Comparison of ENCODE assay signal across 8 mouse cellular contexts in genomic region chr6:88499481-88500404, GRCm38 (mm10). TPM values are rescaled to one million over a fixed set of nuclear protein-coding genes. Genes with fewer than 3 reads are reported as not detected.
DNase-seq lines count a peak whose midpoint lies in the region; ATAC-seq and TF ChIP-seq lines count a peak whose summit lies in the region.

No protein-coding gene starts in this region.

- peaks cover 5% of the 10 kb centered on the region for H3K4me1 ChIP-seq in bone marrow, adult 2 months (ENCODE audit: control insufficient read depth, insufficient read depth, low read length)
- H3K4me1 ChIP-seq in embryonic facial prominence, embryonic 12.5 days, result 0 out of 2 replicates have a peak, but pooled peaks cover 5% of the 10 kb centered on the region
- H3K4me1 ChIP-seq in heart, embryonic 16.5 days (ENCODE audit: control insufficient read depth, insufficient read depth, low read length), result peaks cover 5% of the 10 kb centered on the region
- no peaks in the 10 kb centered on the region; the same call in 1 of the 2 replicates for H3K4me1 ChIP-seq in lung, postnatal 0 days (ENCODE audit: insufficient read depth, low read depth, low read length)

- peak; percentile 68 for TF ChIP-seq CTCF in bone marrow, adult 2 months (IDR thresholded peaks at IDR 0.05; ENCODE audit: control insufficient read depth, insufficient read depth, low read length)
- TF ChIP-seq CTCF in lung, postnatal 0 days (IDR thresholded peaks at IDR 0.05), result peak; percentile 79

- TF ChIP-seq POLR2A in bone marrow, adult 2 months (IDR thresholded peaks at IDR 0.05; ENCODE audit: borderline replicate concordance, control insufficient read depth, low read depth, low read length), result no peak

- H3K36me3 ChIP-seq in embryonic facial prominence, embryonic 12.5 days, result peaks cover 49% of the 10 kb centered on the region
- H3K36me3 ChIP-seq in heart, embryonic 16.5 days (ENCODE audit: control insufficient read depth, insufficient read depth), result peaks cover 26% of the 10 kb centered on the region
- peaks cover 27% of the 10 kb centered on the region for H3K36me3 ChIP-seq in lung, postnatal 0 days (ENCODE audit: insufficient read depth, low read length)

- peak overlapping the region; percentile 71 for H3K27ac ChIP-seq in bone marrow, adult 2 months (ENCODE audit: control insufficient read depth, insufficient read depth, low read depth, low read length, poor library complexity)
- no peak overlapping the region for H3K27ac ChIP-seq in embryonic facial prominence, embryonic 12.5 days
- H3K27ac ChIP-seq in heart, embryonic 16.5 days (ENCODE audit: low read length), result no peak overlapping the region
- H3K27ac ChIP-seq in lung, postnatal 0 days (ENCODE audit: low read length), result no peak overlapping the region

- H3K27me3 ChIP-seq in embryonic facial prominence, embryonic 12.5 days, result no peaks in the 10 kb centered on the region
- H3K27me3 ChIP-seq in heart, embryonic 16.5 days (ENCODE audit: control insufficient read depth, insufficient read depth, low read length), result no peaks in the 10 kb centered on the region
- no peaks in the 10 kb centered on the region for H3K27me3 ChIP-seq in lung, postnatal 0 days (replicated peaks; ENCODE audit: insufficient read depth, low read length)

- H3K9me3 ChIP-seq in embryonic facial prominence, embryonic 12.5 days, result no peaks in the 10 kb centered on the region
- no peaks in the 10 kb centered on the region for H3K9me3 ChIP-seq in heart, embryonic 16.5 days (replicated peaks; ENCODE audit: control insufficient read depth, low read length)
- H3K9me3 ChIP-seq in lung, postnatal 0 days (ENCODE audit: low read length), result no peaks in the 10 kb centered on the region

- peak overlapping the region; percentile 54 for H3K4me3 ChIP-seq in bone marrow, adult 2 months (replicated peaks; ENCODE audit: control insufficient read depth, low read depth, low read length)
- peak overlapping the region; percentile 57 for H3K4me3 ChIP-seq in embryonic facial prominence, embryonic 12.5 days
- H3K4me3 ChIP-seq in heart, embryonic 16.5 days (ENCODE audit: low read length), result peak overlapping the region; percentile 58
- H3K4me3 ChIP-seq in lung, postnatal 0 days (ENCODE audit: low read depth, low read length), result peak overlapping the region; percentile 45

- peak; percentile 79 for ATAC-seq in embryonic facial prominence, embryonic 12.5 days (ENCODE audit: insufficient number of reproducible peaks, insufficient read depth, low FRiP score, low TSS enrichment)
- ATAC-seq in heart, embryonic 16.5 days (replicated peaks; ENCODE audit: extremely low read depth, insufficient read depth, low FRiP score), result 0 out of 2 replicates have a peak, but pooled peaks have one; percentile 21
- ATAC-seq in lung, postnatal 0 days, result peak; percentile 69

- no peak for TF ChIP-seq EP300 in lung, postnatal 0 days (IDR thresholded peaks at IDR 0.05)

- peak overlapping the region; percentile 97 for H3K4me2 ChIP-seq in embryonic facial prominence, embryonic 12.5 days (replicated peaks)
- peak overlapping the region; percentile 93 for H3K4me2 ChIP-seq in heart, embryonic 16.5 days (ENCODE audit: low read depth, low read length)
- peak overlapping the region; percentile 90 for H3K4me2 ChIP-seq in lung, postnatal 0 days (replicated peaks; ENCODE audit: low read depth, low read length)

- DNase-seq in ES-CJ7 (ENCODE audit: low read depth, low spot score), result peak; percentile 57
- peak; percentile 68 to 71 for DNase-seq in layer of hippocampus, postnatal 14 days (ENCODE audit: low spot score in 2 of 2)
- DNase-seq in lung, postnatal 0 days (ENCODE audit: low spot score), result peak; percentile 71
- DNase-seq in retina, postnatal 1 day, result peak; percentile 90
- peak; percentile 50 to 73 for DNase-seq in urinary bladder, postnatal 4 days (ENCODE audit: low spot score in 2 of 2)

- H3K9ac ChIP-seq in embryonic facial prominence, embryonic 12.5 days, result peak overlapping the region; percentile 68
- H3K9ac ChIP-seq in heart, embryonic 16.5 days (ENCODE audit: low read length), result peak overlapping the region; percentile 72
- H3K9ac ChIP-seq in lung, postnatal 0 days (replicated peaks; ENCODE audit: low read depth), result no peak overlapping the region

- 6% methylated on average over 76 of the region's 76 CpGs for WGBS in bone marrow, adult 2 months
- 3% methylated on average over 76 of the region's 76 CpGs for WGBS in embryonic facial prominence, embryonic 12.5 days
- 4% methylated on average over 68 of the region's 76 CpGs for WGBS in heart, embryonic 16.5 days
- 5% methylated on average over 60 of the region's 76 CpGs for WGBS in lung, postnatal 0 days

RNA-seq across cellular contexts. Expression of gene Sec61a1, which starts 19.0 kb away (rescaled TPM):
- 36.0 and 40.5 TPM in 2 replicates for polyA plus RNA-seq in bone marrow, adult 2 months (2011; ENCODE audit: insufficient read depth, insufficient read length, low replicate concordance, missing spikeins)
- 237 and 245 TPM in 2 replicates for polyA plus RNA-seq in embryonic facial prominence, embryonic 12.5 days (2016; fragmentation: Nextera tagmentation; extraction: Ambion mirVana)
- 151 and 171 TPM in 2 replicates for polyA plus RNA-seq in heart, embryonic 16.5 days (2015; fragmentation: Nextera tagmentation; extraction: Ambion mirVana)
- 100 to 1,000 TPM; 122 to 130 TPM for total RNA-seq in layer of hippocampus, postnatal 14 days (2021)
- 145 and 149 TPM in 2 replicates for polyA plus RNA-seq in lung, postnatal 0 days (2015; fragmentation: Nextera tagmentation; extraction: Ambion mirVana)

RNA-seq across cellular contexts. Expression of gene Ruvbl1, which starts 34.5 kb away (rescaled TPM):
- polyA plus RNA-seq in bone marrow, adult 2 months (2011; ENCODE audit: insufficient read depth, insufficient read length, low replicate concordance, missing spikeins), result 27.7 and 28.3 TPM in 2 replicates
- polyA plus RNA-seq in embryonic facial prominence, embryonic 12.5 days (2016; fragmentation: Nextera tagmentation; extraction: Ambion mirVana), result 152 and 154 TPM in 2 replicates
- polyA plus RNA-seq in heart, embryonic 16.5 days (2015; fragmentation: Nextera tagmentation; extraction: Ambion mirVana), result 80.8 and 90.5 TPM in 2 replicates
- 10 to 100 TPM; 35.9 to 36.6 TPM for total RNA-seq in layer of hippocampus, postnatal 14 days (2021)
- 48.5 and 49.4 TPM in 2 replicates for polyA plus RNA-seq in lung, postnatal 0 days (2015; fragmentation: Nextera tagmentation; extraction: Ambion mirVana)

RNA-seq across cellular contexts. Expression of gene Eefsec, which starts 53.4 kb away (rescaled TPM):
- 4.3 and 5.2 TPM in 2 replicates for polyA plus RNA-seq in bone marrow, adult 2 months (2011; ENCODE audit: insufficient read depth, insufficient read length, low replicate concordance, missing spikeins)
- 37.2 and 38.1 TPM in 2 replicates for polyA plus RNA-seq in embryonic facial prominence, embryonic 12.5 days (2016; fragmentation: Nextera tagmentation; extraction: Ambion mirVana)
- polyA plus RNA-seq in heart, embryonic 16.5 days (2015; fragmentation: Nextera tagmentation; extraction: Ambion mirVana), result 17.7 and 19.8 TPM in 2 replicates
- total RNA-seq in layer of hippocampus, postnatal 14 days (2021), result 10 to 100 TPM; 21.4 to 23.5 TPM
- polyA plus RNA-seq in lung, postnatal 0 days (2015; fragmentation: Nextera tagmentation; extraction: Ambion mirVana), result 19.5 and 21.0 TPM in 2 replicates

Comparison
In these comparisons a context has a peak if more than half of its experiments do, and no peak if none do; other contexts are left out.
1. ATAC-seq: peak in every context shown above with its lines; median percentile 79 in embryonic facial prominence, embryonic 12.5 days; 69 in lung, postnatal 0 days; 21 in heart, embryonic 16.5 days.